In the genomic region with DNA sequence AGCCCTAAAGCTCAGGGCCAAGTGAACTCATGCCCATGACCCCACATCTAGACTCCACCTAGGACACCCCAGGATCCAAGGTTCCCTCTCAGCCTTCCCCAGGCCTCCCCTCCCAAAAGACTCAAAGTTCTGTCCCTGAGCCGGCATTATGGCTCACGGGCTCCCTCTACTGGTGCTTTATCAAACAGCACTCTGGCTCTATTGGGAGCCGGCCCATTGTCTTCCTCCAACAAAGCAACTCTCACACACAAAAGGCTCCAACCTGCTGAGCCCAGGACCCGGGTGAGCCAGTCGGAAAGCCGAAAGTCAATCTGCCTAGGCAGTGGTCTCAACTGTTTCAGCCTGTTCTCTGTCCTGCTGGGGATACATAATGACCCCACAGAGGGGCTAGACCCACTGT, we compare ENCODE assay signal across 7 mouse cellular contexts. TPM values are rescaled to one million over a fixed set of nuclear protein-coding genes. Genes with fewer than 3 reads are reported as not detected.
DNase-seq lines count a peak whose midpoint lies in the region; ATAC-seq and TF ChIP-seq lines count a peak whose summit lies in the region.

No protein-coding gene starts in this region.

- no peaks in the 10 kb centered on the region for H3K27me3 ChIP-seq in Patski
- no peaks in the 10 kb centered on the region for H3K27me3 ChIP-seq in forebrain, embryonic 11.5 days (ENCODE audit: control insufficient read depth, insufficient read depth, low read length)
- no peaks in the 10 kb centered on the region for H3K27me3 ChIP-seq in hindbrain, embryonic 12.5 days

- peak; percentile 42 for ATAC-seq in Patski
- ATAC-seq in forebrain, embryonic 11.5 days (replicated peaks; ENCODE audit: low FRiP score) = peak; percentile 48
- ATAC-seq in hindbrain, embryonic 12.5 days (ENCODE audit: low FRiP score) = peak; percentile 29

- CTCF ChIA-PET in Patski (lab: Charles Lee) = interaction anchor here (0.9 to 2.4 kb wide), 11 partner anchors 8 to 83 kb away, joined by 3 to 10 read pairs (median 4); no protein-coding TSS in a partner anchor

- POLR2A ChIA-PET in Patski (lab: Charles Lee) = interaction anchor here (1.0 to 1.1 kb wide), 3 partner anchors 9 to 83 kb away, joined by 3 to 5 read pairs (median 4); no protein-coding TSS in a partner anchor

- H3K4me3 ChIP-seq in forebrain, embryonic 11.5 days (ENCODE audit: low read depth, low read length) = no peak overlapping the region
- no peak overlapping the region for H3K4me3 ChIP-seq in hindbrain, embryonic 12.5 days

- 0 out of 2 replicates have a peak overlapping the region, but pooled peaks have one; percentile 24 for H3K9ac ChIP-seq in forebrain, embryonic 11.5 days (ENCODE audit: low read length)
- 0 out of 2 replicates have a peak overlapping the region, but pooled peaks have one; percentile 23 for H3K9ac ChIP-seq in hindbrain, embryonic 12.5 days

- H3K9me3 ChIP-seq in forebrain, embryonic 11.5 days (ENCODE audit: control insufficient read depth, low read length) = no peaks in the 10 kb centered on the region
- no peaks in the 10 kb centered on the region for H3K9me3 ChIP-seq in hindbrain, embryonic 12.5 days (replicated peaks)

- peaks cover 8% of the 10 kb centered on the region; the same call in 1 of the 2 replicates for H3K4me1 ChIP-seq in forebrain, embryonic 11.5 days (replicated peaks; ENCODE audit: control insufficient read depth, insufficient read depth, low read length)
- H3K4me1 ChIP-seq in hindbrain, embryonic 12.5 days = peaks cover 34% of the 10 kb centered on the region

- no peak for DNase-seq in Patski (ENCODE audit: low read depth, low spot score)
- peak; percentile 74 for DNase-seq in c-Kit-positive CD71-negative TER-119-negative erythroid progenitor cells, embryonic 14.5 days (ENCODE audit: low read depth)
- DNase-seq in forebrain, embryonic 11.5 days (ENCODE audit: low spot score) = peak; percentile 91
- DNase-seq in layer of hippocampus, adult 9-10 months (ENCODE audit: low spot score) = peak; percentile 71
- DNase-seq in lung, postnatal 36 days = peak; percentile 81
- peak; percentile 74 to 78 for DNase-seq in right cerebral cortex, adult 2 months (ENCODE audit: low spot score in 2 of 2)

- H3K4me2 ChIP-seq in forebrain, embryonic 11.5 days (ENCODE audit: low read depth, low read length, severe bottlenecking) = 0 out of 2 replicates have a peak overlapping the region, but pooled peaks have one; percentile 5
- peak overlapping the region; percentile 30; the same call in 1 of the 2 replicates for H3K4me2 ChIP-seq in hindbrain, embryonic 12.5 days (replicated peaks)

- H3K36me3 ChIP-seq in forebrain, embryonic 11.5 days (ENCODE audit: control insufficient read depth, insufficient read depth, low read length) = no peaks in the 10 kb centered on the region
- no peaks in the 10 kb centered on the region for H3K36me3 ChIP-seq in hindbrain, embryonic 12.5 days

- WGBS in forebrain, embryonic 11.5 days = under 1% methylated on average over 6 of the region's 6 CpGs
- under 1% methylated on average over 6 of the region's 6 CpGs for WGBS in hindbrain, embryonic 12.5 days

- no peak overlapping the region for H3K27ac ChIP-seq in forebrain, embryonic 11.5 days (ENCODE audit: low read depth, low read length)
- peak overlapping the region; percentile 81 for H3K27ac ChIP-seq in hindbrain, embryonic 12.5 days

- TF ChIP-seq CTCF in Patski (IDR thresholded peaks at IDR 0.05) = peak; percentile 94

- in situ Hi-C loops in Patski (cut with MboI; ENCODE audit: low pct_unique_long_range_greater_than_20kb) = loop anchor here (10.0 kb wide), 1 partner anchor 433 kb away; no protein-coding TSS in a partner anchor

RNA-seq across cellular contexts. Expression of a gene that starts 29.0 kb away (rescaled TPM):
- polyA plus RNA-seq in Patski (2021) = 28.6 TPM
- polyA plus RNA-seq in forebrain, embryonic 11.5 days (2014; fragmentation: Nextera tagmentation; extraction: Ambion mirVana) = 105 and 115 TPM in 2 replicates
- polyA plus RNA-seq in hindbrain, embryonic 12.5 days (2016; fragmentation: Nextera tagmentation; extraction: Ambion mirVana) = 49.6 and 65.3 TPM in 2 replicates

RNA-seq across cellular contexts. Expression of a gene that starts 29.3 kb away (rescaled TPM):
- polyA plus RNA-seq in Patski (2021) = 3.7 TPM
- polyA plus RNA-seq in forebrain, embryonic 11.5 days (2014; fragmentation: Nextera tagmentation; extraction: Ambion mirVana) = 1.6 and 2.3 TPM in 2 replicates
- 6.9 and 7.2 TPM in 2 replicates for polyA plus RNA-seq in hindbrain, embryonic 12.5 days (2016; fragmentation: Nextera tagmentation; extraction: Ambion mirVana)

RNA-seq across cellular contexts. Expression of a gene that starts 49.8 kb away (rescaled TPM):
- 1.4 TPM for polyA plus RNA-seq in Patski (2021)
- polyA plus RNA-seq in forebrain, embryonic 11.5 days (2014; fragmentation: Nextera tagmentation; extraction: Ambion mirVana) = 3.3 and 3.5 TPM in 2 replicates
- 4.9 and 5.5 TPM in 2 replicates for polyA plus RNA-seq in hindbrain, embryonic 12.5 days (2016; fragmentation: Nextera tagmentation; extraction: Ambion mirVana)

RNA-seq across cellular contexts. Expression of a gene that starts 49.9 kb away (rescaled TPM):
- 1,640 TPM for polyA plus RNA-seq in Patski (2021)
- 812 and 850 TPM in 2 replicates for polyA plus RNA-seq in forebrain, embryonic 11.5 days (2014; fragmentation: Nextera tagmentation; extraction: Ambion mirVana)
- 876 and 921 TPM in 2 replicates for polyA plus RNA-seq in hindbrain, embryonic 12.5 days (2016; fragmentation: Nextera tagmentation; extraction: Ambion mirVana)

RNA-seq across cellular contexts. Expression of a gene that starts 50.3 kb away (rescaled TPM):
- 106 TPM for polyA plus RNA-seq in Patski (2021)
- 307 and 321 TPM in 2 replicates for polyA plus RNA-seq in forebrain, embryonic 11.5 days (2014; fragmentation: Nextera tagmentation; extraction: Ambion mirVana)
- 181 and 194 TPM in 2 replicates for polyA plus RNA-seq in hindbrain, embryonic 12.5 days (2016; fragmentation: Nextera tagmentation; extraction: Ambion mirVana)
